Mouse (Mus musculus) midbrain, embryonic 13.5 days (tissue): ENCODE measurements around the gene Gm14409. TPM values are rescaled to one million over a fixed set of nuclear protein-coding genes. Genes with fewer than 3 reads are reported as not detected.
"Not testable (repeated sequence)": the region's sequence is repeated elsewhere in the genome, so short reads cannot be mapped to it uniquely, and the experiment has no call there.

Source experiments
- ATAC-seq: fragments of 200-750 bp; cut with Nextera tagmentation; 2 replicates; pipeline ENCODE4 v1.8.0; 2017; ENCODE audit warnings: mild to moderate bottlenecking, moderate TSS enrichment, moderate library complexity
- H3K27ac ChIP-seq: fragments of 300-500 bp; sonication (generic); 2 replicates; pipeline ENCODE4 v1.5.1; 2015; ENCODE audit warnings: inconsistent platforms, mild to moderate bottlenecking, moderate library complexity
- H3K27me3 ChIP-seq: fragments of 300-500 bp; sonication (generic); 2 replicates; pipeline ENCODE4 v1.6.1; 2015; ENCODE audit warnings: mild to moderate bottlenecking, inconsistent platforms
- H3K36me3 ChIP-seq: fragments of 300-500 bp; sonication (generic); 2 replicates; pipeline ENCODE4 v1.6.1; 2015; ENCODE audit warnings: mild to moderate bottlenecking, inconsistent platforms
- H3K4me1 ChIP-seq: fragments of 300-500 bp; sonication (generic); replicated peaks from 2 replicates; pipeline ENCODE4 v1.6.1; 2015; ENCODE audit warnings: inconsistent platforms
- H3K4me2 ChIP-seq: fragments of 300-500 bp; sonication (generic); replicated peaks from 2 replicates; pipeline ENCODE4 v1.6.1; 2015; ENCODE audit warnings: moderate library complexity, mild to moderate bottlenecking, inconsistent platforms
- H3K4me3 ChIP-seq: fragments of 300-500 bp; sonication (generic); replicated peaks from 2 replicates; pipeline ENCODE4 v1.5.1; 2015; ENCODE audit warnings: mild to moderate bottlenecking, inconsistent platforms
- H3K9ac ChIP-seq: fragments of 300-500 bp; sonication (generic); replicated peaks from 2 replicates; pipeline ENCODE4 v1.6.1; 2015; ENCODE audit warnings: mild to moderate bottlenecking, inconsistent platforms
- H3K9me3 ChIP-seq: fragments of 300-500 bp; sonication (generic); 2 replicates; pipeline ENCODE4 v1.6.1; 2016; ENCODE audit warnings: mild to moderate bottlenecking, inconsistent platforms
- WGBS: fragments of 180-500 bp; shearing (Covaris S2); methylation state at CpG from one replicate; pipeline ENCODE4 v1.1.7; 2015; 5-methylcytosine and 5-hydroxymethylcytosine counted together
- polyA plus RNA-seq: library from polyadenylated mRNA; unstranded; fragments of >200 nt; fragmentation: Nextera tagmentation; extraction: Ambion mirVana; gene quantifications from 2 replicates; pipeline ENCODE4 v1.2.1, GENCODE M21; 2015

The Gm14409 gene
- polyA plus RNA-seq: not detected in 2 replicates

GRCm38 (mm10) chr2:177266936-177267335, at the start of gene Gm14409:
TSS of gene Gm14409 (minus strand) at chr2:177267036.
- H3K27me3 ChIP-seq: not testable (repeated sequence)
- WGBS: no CpG with 5 or more reads among the region's 2 CpGs

GRCm38 (mm10) chr2:177309627-177310026, 42.8 kb upstream of the Gm14409 start:
- WGBS: 88% methylated on average over 4 of the region's 4 CpGs
- H3K4me1 ChIP-seq: not testable (repeated sequence)

More at GRCm38 (mm10) chr2:177266936-177267335, at the start of gene Gm14409:
- H3K4me2 ChIP-seq, H3K36me3 ChIP-seq, H3K4me1 ChIP-seq, ATAC-seq, H3K9ac ChIP-seq, H3K4me3 ChIP-seq, H3K27ac ChIP-seq, H3K9me3 ChIP-seq: not testable (repeated sequence)

GRCm38 (mm10) chr2:177304980-177305379, 38.1 kb upstream of the Gm14409 start:
- not testable (repeated sequence) for H3K36me3 ChIP-seq

More at GRCm38 (mm10) chr2:177309627-177310026, 42.8 kb upstream of the Gm14409 start:
- H3K9ac ChIP-seq, H3K4me2 ChIP-seq, H3K4me3 ChIP-seq, H3K27ac ChIP-seq, ATAC-seq, H3K27me3 ChIP-seq, H3K36me3 ChIP-seq, H3K9me3 ChIP-seq: not testable (repeated sequence)

GRCm38 (mm10) chr2:177283701-177284100, 16.9 kb upstream of the Gm14409 start:
- not testable (repeated sequence) for H3K9ac ChIP-seq, H3K4me3 ChIP-seq, H3K4me2 ChIP-seq, ATAC-seq, H3K27ac ChIP-seq, H3K9me3 ChIP-seq, H3K27me3 ChIP-seq, H3K36me3 ChIP-seq, H3K4me1 ChIP-seq
- WGBS: 25% methylated on average over 3 of the region's 3 CpGs

More at GRCm38 (mm10) chr2:177304980-177305379, 38.1 kb upstream of the Gm14409 start:
- H3K9ac ChIP-seq, H3K4me3 ChIP-seq, H3K27me3 ChIP-seq, H3K4me2 ChIP-seq, H3K9me3 ChIP-seq, H3K4me1 ChIP-seq, H3K27ac ChIP-seq, ATAC-seq: not testable (repeated sequence)
- WGBS: no CpG with 5 or more reads among the region's 2 CpGs

- H3K27me3 ChIP-seq, ATAC-seq, H3K36me3 ChIP-seq, H3K4me1 ChIP-seq, H3K4me3 ChIP-seq, H3K4me2 ChIP-seq, H3K9me3 ChIP-seq, H3K27ac ChIP-seq, H3K9ac ChIP-seq: not testable (repeated sequence)
- 73% methylated on average over 2 of the region's 2 CpGs for WGBS
These were observed 10.9 kb upstream of the Gm14409 start for GRCm38 (mm10) chr2:177277754-177278153.

GRCm38 (mm10) chr2:177272237-177272636, 5.4 kb upstream of the Gm14409 start:
- not testable (repeated sequence) for H3K4me2 ChIP-seq, H3K4me1 ChIP-seq, H3K27ac ChIP-seq, H3K27me3 ChIP-seq, H3K9me3 ChIP-seq, ATAC-seq, H3K9ac ChIP-seq, H3K36me3 ChIP-seq, H3K4me3 ChIP-seq
- 89% methylated on average over 2 of the region's 2 CpGs for WGBS

- 94% methylated on average over 2 of the region's 2 CpGs for WGBS
- H3K27me3 ChIP-seq, H3K9ac ChIP-seq, H3K4me2 ChIP-seq, H3K9me3 ChIP-seq, H3K4me1 ChIP-seq, H3K27ac ChIP-seq, H3K4me3 ChIP-seq, ATAC-seq, H3K36me3 ChIP-seq: not testable (repeated sequence)
These were observed 19.4 kb downstream of the Gm14409 start for GRCm38 (mm10) chr2:177247449-177247848.

GRCm38 (mm10) chr2:177230461-177230860, 36.4 kb downstream of the Gm14409 start:
- H3K4me2 ChIP-seq, H3K36me3 ChIP-seq, H3K27ac ChIP-seq, H3K4me1 ChIP-seq, H3K9me3 ChIP-seq, H3K4me3 ChIP-seq, H3K27me3 ChIP-seq, ATAC-seq, H3K9ac ChIP-seq: not testable (repeated sequence)
- 49% methylated on average over 2 of the region's 2 CpGs for WGBS

Other genes starting within 250 kb of the Gm14409 start
- gene Gm14401, start 192.7 kb downstream of the Gm14409 start, polyA plus RNA-seq: not detected in 2 replicates
- 31.5 and 41.4 TPM in 2 replicates for gene Gm14410, start 60.6 kb downstream of the Gm14409 start, polyA plus RNA-seq
- gene Gm14412, start 57.3 kb upstream of the Gm14409 start, polyA plus RNA-seq: 0.16 TPM in 1 of 2 replicates, not detected in the other
- 6.3 and 7.3 TPM in 2 replicates for gene Gm14418, start 131.3 kb upstream of the Gm14409 start, polyA plus RNA-seq
- 7.1 and 7.5 TPM in 2 replicates for gene Zfp970, start 197.7 kb upstream of the Gm14409 start, polyA plus RNA-seq
- gene Gm14403, start 231.2 kb upstream of the Gm14409 start, polyA plus RNA-seq: 2.4 and 3.6 TPM in 2 replicates